Mouse (Mus musculus) T-cell, adult 2 months (primary cell): ENCODE data around the gene Rsad1.
A peak's percentile ranks its signal among the peaks of the same experiment; 100 is the strongest.

ENCODE experiments used
- DNase-seq: peaks from one replicate; pipeline ENCODE4 v3.0.0; 2022; ENCODE audit warnings: low spot score

Rsad1 gene

GRCm38 (mm10) chr11:94548888-94549690 is at the start of gene Rsad1:
Gene Rsad1 (minus strand): TSS chr11:94549255.
- DNase-seq, result peak; percentile 93

GRCm38 (mm10) chr11:94598437-94599120 is 49.5 kb upstream of the Rsad1 start:
- DNase-seq, result no peak

GRCm38 (mm10) chr11:94597319-94597718 is 48.3 kb upstream of the Rsad1 start:
- DNase-seq, result no peak

- peak; percentile 71 for DNase-seq
Measured at GRCm38 (mm10) chr11:94596311-94596852, 47.3 kb upstream of the Rsad1 start.

DNA sequence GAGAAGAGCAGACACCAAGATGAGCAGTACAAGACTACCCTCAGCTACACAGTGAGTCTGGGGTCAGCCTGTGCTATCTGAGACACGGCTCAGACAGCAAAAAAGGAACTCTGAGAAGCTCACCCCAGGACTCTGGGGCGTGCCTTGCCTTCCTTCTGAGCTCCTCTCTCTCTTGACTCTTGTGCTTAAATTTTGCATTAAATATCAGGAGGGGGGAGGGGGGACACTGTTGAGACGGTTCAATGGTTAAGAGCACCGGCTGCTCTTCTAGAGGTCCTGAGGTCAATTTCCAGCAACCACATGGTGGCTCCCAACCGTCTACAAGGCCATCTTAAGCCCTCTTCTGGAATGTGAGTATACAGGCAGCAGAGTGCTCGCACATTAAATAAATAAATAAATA is 38.5 kb upstream of the Rsad1 start:
- no peak for DNase-seq

DNA sequence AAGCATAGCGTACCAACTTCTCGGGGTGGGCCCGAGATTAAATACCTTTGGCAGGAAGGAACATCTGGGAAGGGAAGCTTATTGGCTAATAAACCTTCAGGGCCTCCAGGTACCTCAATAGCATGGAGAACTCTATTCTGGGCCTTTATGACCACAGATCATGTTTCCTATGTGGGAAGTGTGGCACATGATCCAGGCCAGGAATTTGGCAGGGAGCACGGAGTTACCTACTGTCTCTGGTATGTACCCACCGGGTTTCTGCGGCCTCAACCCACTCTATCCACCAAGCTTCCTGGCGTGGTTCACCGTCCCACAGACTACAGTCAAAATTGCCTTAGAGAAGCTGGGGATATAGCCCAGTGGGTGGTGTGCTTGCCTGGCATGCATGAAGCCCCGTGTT is 36.0 kb upstream of the Rsad1 start:
- no peak for DNase-seq

GRCm38 (mm10) chr11:94580111-94580740 is 31.2 kb upstream of the Rsad1 start:
- DNase-seq, result no peak

- DNase-seq, result no peak
Measured at GRCm38 (mm10) chr11:94576361-94576760, 27.3 kb upstream of the Rsad1 start.

DNA sequence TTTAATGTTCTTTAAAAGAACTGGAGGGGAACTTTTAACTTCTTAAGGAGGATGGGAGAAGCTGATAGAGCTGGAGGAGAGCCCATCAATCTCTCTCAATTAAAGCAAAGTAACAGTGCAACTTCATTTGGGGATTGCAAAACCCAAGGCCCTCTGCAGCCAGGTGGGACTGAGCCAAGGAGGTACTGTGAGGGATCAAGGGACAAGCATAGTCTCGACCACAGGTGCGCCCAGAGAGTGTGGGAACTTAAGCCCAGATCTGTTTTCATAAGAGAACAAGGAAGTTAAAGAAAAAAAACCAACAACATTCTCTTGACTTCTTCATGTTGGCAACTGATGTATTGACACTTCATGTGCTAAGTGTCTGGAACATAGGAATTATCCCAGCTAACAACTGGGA is 26.0 kb upstream of the Rsad1 start:
- no peak for DNase-seq

DNA sequence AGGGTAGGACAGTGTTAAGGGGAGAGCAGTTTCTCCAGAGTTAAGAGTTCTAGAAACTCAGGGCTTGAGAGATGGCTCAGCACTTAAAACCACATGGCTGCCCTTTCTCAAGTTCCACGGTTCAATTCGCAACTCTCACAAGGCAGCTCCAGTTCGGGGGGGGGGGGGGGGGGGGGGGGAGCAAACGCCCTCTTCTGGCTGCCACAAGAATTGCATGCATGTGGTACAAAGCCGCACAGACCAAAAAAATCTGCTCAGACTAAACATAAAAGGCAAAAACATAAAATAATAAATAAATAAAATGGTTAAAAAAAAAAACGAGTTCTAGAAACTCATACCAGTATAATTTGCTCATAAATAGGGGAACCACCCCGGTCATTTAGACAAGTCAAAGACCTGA is 25.5 kb upstream of the Rsad1 start:
- DNase-seq, result no peak

DNA sequence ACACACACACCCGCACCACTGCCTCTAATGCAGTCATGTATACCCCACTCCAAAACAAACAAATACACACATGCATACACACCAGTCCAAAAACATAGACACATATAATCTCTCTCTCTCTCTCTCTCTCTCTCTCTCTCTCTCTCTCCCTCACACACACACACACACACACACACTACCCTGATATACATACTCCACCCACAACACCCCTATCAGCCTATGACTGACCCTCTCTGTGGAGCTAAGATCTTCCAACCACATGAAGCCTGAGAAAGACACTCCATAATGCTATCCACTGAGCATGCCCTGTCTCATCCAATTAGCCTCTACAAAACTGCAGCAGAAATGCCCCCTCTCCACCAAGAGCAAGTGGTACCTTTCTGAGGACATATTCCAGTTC is 22.8 kb upstream of the Rsad1 start:
- no peak for DNase-seq

- peak; percentile 23 for DNase-seq
Measured at GRCm38 (mm10) chr11:94570612-94571011, 21.6 kb upstream of the Rsad1 start.

- DNase-seq, result no peak
Measured at GRCm38 (mm10) chr11:94567326-94567725, 18.3 kb upstream of the Rsad1 start.

- no peak for DNase-seq
Measured at GRCm38 (mm10) chr11:94566534-94566933, 17.5 kb upstream of the Rsad1 start.

- no peak for DNase-seq
Measured at GRCm38 (mm10) chr11:94565151-94565479, 16.1 kb upstream of the Rsad1 start.

DNA sequence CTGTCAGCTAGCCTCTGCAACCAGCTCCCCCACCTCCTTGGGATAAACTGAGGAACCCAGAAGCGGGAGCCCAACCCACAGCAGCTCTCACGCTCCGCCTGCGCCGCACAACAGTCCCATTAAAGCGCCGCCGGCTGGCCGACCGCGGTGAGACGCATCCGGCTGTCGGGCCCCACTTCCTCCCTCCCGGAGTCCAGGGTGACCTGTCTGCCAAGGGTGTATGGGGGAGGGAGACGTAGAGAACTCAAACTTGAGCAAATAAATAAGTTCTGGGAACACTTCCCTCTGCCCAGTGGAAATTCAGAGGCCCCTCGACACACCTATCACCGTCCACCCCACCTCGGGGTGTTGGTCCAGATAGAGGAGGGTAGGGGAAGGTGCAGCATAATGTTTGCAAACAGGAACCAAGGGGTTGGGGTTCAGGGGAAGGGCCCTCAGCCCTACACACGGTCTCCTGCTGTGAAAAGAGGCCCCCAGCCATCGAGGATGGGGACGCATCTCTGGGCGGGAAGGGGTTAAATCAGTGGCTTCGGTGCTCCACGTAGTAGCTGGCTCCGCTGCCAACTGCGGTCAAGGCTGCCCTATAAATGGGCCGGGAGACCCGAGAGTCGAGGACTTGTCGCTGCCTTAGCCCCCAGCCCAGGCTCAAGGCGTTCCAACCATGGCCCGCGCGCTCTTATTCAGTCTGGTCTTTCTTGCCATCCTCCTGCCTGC is 15.5 kb upstream of the Rsad1 start, which contains the start of gene Chad:
Gene Chad (plus strand): TSS at position 611 of the 714 bp plus-strand sequence.
- peak; percentile 30 for DNase-seq

GRCm38 (mm10) chr11:94563821-94564220 is 14.8 kb upstream of the Rsad1 start:
- DNase-seq, result no peak

GRCm38 (mm10) chr11:94563383-94563782 is 14.3 kb upstream of the Rsad1 start:
- DNase-seq, result peak; percentile 31

DNA sequence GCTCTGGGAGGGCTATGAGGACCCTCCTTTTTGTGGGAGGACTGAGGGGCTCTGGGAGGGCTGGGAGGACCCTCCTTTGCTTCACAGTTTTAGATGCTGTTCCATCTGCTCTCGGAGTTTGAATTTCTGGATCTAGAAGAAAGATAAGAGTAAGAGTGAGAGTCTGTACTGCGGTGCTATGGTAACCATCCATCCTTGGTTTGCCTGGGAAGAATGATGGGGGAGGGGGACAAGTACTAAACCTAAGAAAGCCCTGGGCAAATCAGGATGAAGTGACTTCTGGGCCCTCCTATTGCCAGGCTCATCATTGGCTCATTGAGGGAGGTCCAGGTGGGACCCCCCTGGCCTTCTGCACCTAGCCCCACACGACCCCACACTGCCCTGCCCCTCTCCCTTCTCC is 9.2 kb upstream of the Rsad1 start:
- DNase-seq, result no peak

DNA sequence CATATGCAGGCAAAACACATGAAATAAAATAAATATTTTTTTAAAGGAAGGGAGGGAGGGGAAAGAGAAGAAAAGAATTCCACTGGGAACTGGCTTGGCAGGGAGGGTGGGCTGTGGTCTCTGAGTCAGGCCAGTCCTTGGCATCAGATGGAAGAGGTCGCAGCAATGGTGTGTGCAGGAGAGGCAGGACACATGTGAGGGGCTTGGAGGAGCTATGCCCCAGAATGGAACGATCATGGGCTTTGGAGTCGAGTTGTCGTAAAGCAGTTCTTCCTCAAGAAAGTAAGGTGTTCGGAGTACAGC is 1.3 kb upstream of the Rsad1 start:
- no peak for DNase-seq

GRCm38 (mm10) chr11:94549691-94550441 is 811 bp upstream of the Rsad1 start:
- no peak for DNase-seq
